ENCODE assay signal across 24 mouse cellular contexts in genomic region chr9:72039369-72039768, GRCm38 (mm10).
"Had no signal": no experiment of that assay in that cellular context is flagged by ENCODE, and none has a peak within 500 bp of the region (broad histone marks: within the 10 kb centered on the region; RNA-seq: fewer than 3 reads in every experiment).

No protein-coding gene starts in this region.

- H3K27me3 ChIP-seq: heart, embryonic 12.5 days; hindbrain, embryonic 12.5 days; intestine, embryonic 15.5 days; limb, embryonic 12.5 days had no signal

- H3K27ac ChIP-seq: heart, embryonic 10.5 days; hindbrain, embryonic 10.5 days; hindbrain, embryonic 12.5 days; hindbrain, embryonic 14.5 days; intestine, embryonic 15.5 days; layer of hippocampus, adult 2 months; left cerebral cortex, adult 2 months; limb, embryonic 10.5 days; limb, embryonic 12.5 days had no signal

- H3K4me2 ChIP-seq: heart, embryonic 12.5 days; hindbrain, embryonic 12.5 days; hindbrain, embryonic 14.5 days; intestine, embryonic 15.5 days; limb, embryonic 12.5 days; liver, embryonic 11.5 days had no signal

- ATAC-seq: hindbrain, embryonic 16.5 days; intestine, embryonic 15.5 days; intestine, postnatal 0 days had no signal

- DNase-seq: gastrocnemius, postnatal 10 days; gastrocnemius, postnatal 25 days; heart, adult 18-20 months; heart, postnatal 10 days; heart, postnatal 4 days; kidney, adult 18-20 months; kidney, adult 8-10 months; kidney, postnatal 10 days; kidney, postnatal 25 days; kidney, postnatal 4 days; liver had no signal

- H3K36me3 ChIP-seq: heart, embryonic 10.5 days; heart, embryonic 12.5 days; hindbrain, embryonic 10.5 days; hindbrain, embryonic 12.5 days; intestine, embryonic 15.5 days; limb, embryonic 10.5 days; limb, embryonic 12.5 days had no signal

- H3K4me3 ChIP-seq: heart, embryonic 10.5 days; heart, embryonic 12.5 days; hindbrain, embryonic 10.5 days; hindbrain, embryonic 12.5 days; intestine, embryonic 15.5 days; layer of hippocampus, adult 2 months; left cerebral cortex, adult 2 months; limb, embryonic 10.5 days; limb, embryonic 12.5 days had no signal

- H3K4me1 ChIP-seq: intestine, embryonic 15.5 days; limb, embryonic 10.5 days; limb, embryonic 12.5 days had no signal

- H3K9me3 ChIP-seq: heart, embryonic 10.5 days; heart, embryonic 12.5 days; hindbrain, embryonic 10.5 days; hindbrain, embryonic 12.5 days; intestine, embryonic 15.5 days; limb, embryonic 10.5 days; limb, embryonic 12.5 days had no signal

- H3K9ac ChIP-seq: heart, embryonic 12.5 days; hindbrain, embryonic 12.5 days; hindbrain, embryonic 14.5 days; intestine, embryonic 15.5 days; limb, embryonic 12.5 days had no signal
